Mouse (Mus musculus) forebrain, embryonic 11.5 days (tissue): ENCODE measurements around the gene Olfr1507. TPM values are rescaled to one million over a fixed set of nuclear protein-coding genes. Genes with fewer than 3 reads are reported as not detected.

Source experiments
- polyA plus RNA-seq: library from polyadenylated mRNA; unstranded; fragments of >200 nt; fragmentation: Nextera tagmentation; extraction: Ambion mirVana; gene quantifications from 2 replicates; pipeline ENCODE4 v1.2.1, GENCODE M21; 2014

Gene Olfr1507
- polyA plus RNA-seq, 1 experiment from 2014 or later = not detected

Other genes starting within 250 kb of the Olfr1507 start
- 55.3 and 62.9 TPM in 2 replicates for gene Chd8, start 238.0 kb downstream of the Olfr1507 start, polyA plus RNA-seq
- 54.8 and 56.2 TPM in 2 replicates for gene Tox4, start 216.6 kb downstream of the Olfr1507 start, polyA plus RNA-seq
- gene Rab2b, start 216.2 kb downstream of the Olfr1507 start, polyA plus RNA-seq = 33.5 and 35.8 TPM in 2 replicates
- gene Mettl3, start 190.6 kb downstream of the Olfr1507 start, polyA plus RNA-seq = 59.3 TPM in 2 replicates
- 75.3 and 83.6 TPM in 2 replicates for gene Sall2, start 167.0 kb downstream of the Olfr1507 start, polyA plus RNA-seq
- gene Olfr1513, start 139.3 kb downstream of the Olfr1507 start, polyA plus RNA-seq = not detected in 2 replicates
- not detected in 2 replicates for gene Olfr1512, start 116.6 kb downstream of the Olfr1507 start, polyA plus RNA-seq
- gene Olfr1511, start 98.4 kb downstream of the Olfr1507 start, polyA plus RNA-seq = not detected in 2 replicates
- gene Olfr1510, start 81.4 kb downstream of the Olfr1507 start, polyA plus RNA-seq = not detected in 2 replicates
- gene Olfr1509, start 52.8 kb downstream of the Olfr1507 start, polyA plus RNA-seq = not detected in 2 replicates
- gene Olfr1508, start 28.3 kb downstream of the Olfr1507 start, polyA plus RNA-seq = not detected in 2 replicates